Mouse (Mus musculus) heart, embryonic 11.5 days (tissue): ENCODE measurements around the gene Tmem247. TPM values are rescaled to one million over a fixed set of nuclear protein-coding genes. Genes with fewer than 3 reads are reported as not detected.

Experiments used
- ATAC-seq: fragments of 200-750 bp; cut with Nextera tagmentation; replicated peaks from 2 replicates; pipeline ENCODE4 v1.8.0; 2017; ENCODE audit warnings: moderate library complexity; ENCODE audit not compliant: insufficient number of reproducible peaks, low FRiP score, low TSS enrichment
- H3K27ac ChIP-seq: fragments of 300-500 bp; sonication (generic); 2 replicates; pipeline ENCODE4 v1.5.1; 2014; ENCODE audit warnings: mild to moderate bottlenecking, low read depth, low read length
- H3K27me3 ChIP-seq: fragments of 300-500 bp; sonication (generic); 2 replicates; pipeline ENCODE4 v1.6.1; 2014; ENCODE audit warnings: mild to moderate bottlenecking, low read length, mixed read lengths; ENCODE audit not compliant: control insufficient read depth, insufficient read depth
- H3K36me3 ChIP-seq: fragments of 300-500 bp; sonication (generic); 2 replicates; pipeline ENCODE4 v1.6.1; 2014; ENCODE audit warnings: mild to moderate bottlenecking, low read length, moderate library complexity, mixed read lengths; ENCODE audit not compliant: control insufficient read depth, insufficient read depth
- H3K4me1 ChIP-seq: fragments of 300-500 bp; sonication (generic); 2 replicates; pipeline ENCODE4 v1.6.1; 2014; ENCODE audit warnings: low read length; ENCODE audit not compliant: control insufficient read depth, insufficient read depth
- H3K4me2 ChIP-seq: fragments of 300-500 bp; sonication (generic); 2 replicates; pipeline ENCODE4 v1.6.1; 2014; ENCODE audit warnings: mild to moderate bottlenecking, moderate library complexity
- H3K4me3 ChIP-seq: fragments of 300-500 bp; sonication (generic); 2 replicates; pipeline ENCODE4 v1.5.1; 2014; ENCODE audit warnings: low read depth, low read length
- H3K9ac ChIP-seq: fragments of 300-500 bp; sonication (generic); 2 replicates; pipeline ENCODE4 v1.6.1; 2014; ENCODE audit warnings: mild to moderate bottlenecking, low read depth, low read length, moderate library complexity
- H3K9me3 ChIP-seq: fragments of 300-500 bp; sonication (generic); replicated peaks from 2 replicates; pipeline ENCODE4 v1.6.1; 2016; ENCODE audit warnings: low read length; ENCODE audit not compliant: control insufficient read depth
- WGBS: fragments of 180-500 bp; shearing (Covaris S2); extraction: QIAGEN DNeasy Blood & Tissue Kit; methylation state at CpG from one replicate; pipeline ENCODE4 v1.1.7; 2014; ENCODE audit not compliant: insufficient replicate concordance; 5-methylcytosine and 5-hydroxymethylcytosine counted together
- polyA plus RNA-seq: library from polyadenylated mRNA; unstranded; fragments of >200 nt; fragmentation: Nextera tagmentation; extraction: Ambion mirVana; gene quantifications from 2 replicates; pipeline ENCODE4 v1.2.1, GENCODE M21; 2014

Gene Tmem247
- not detected in 2 replicates for polyA plus RNA-seq

GRCm38 (mm10) chr17:86917048-86917447 lies at the start of gene Tmem247:
Gene Tmem247, plus strand, starts transcription at chr17:86917348.
- 84% methylated on average over 10 of the region's 10 CpGs for WGBS
- Histone ChIP-seq H3K4me1 (no peaks in the 10 kb centered on the region), H3K9ac (no peak within 1 kb of the TSS), H3K36me3 (no peaks in the 10 kb centered on the region), H3K4me3 (no peak within 1 kb of the TSS), H3K27me3 (no peaks in the 10 kb centered on the region), H3K4me2 (no peak within 1 kb of the TSS), H3K9me3 (no peaks in the 10 kb centered on the region), H3K27ac (no peak within 1 kb of the TSS)
- ATAC-seq = no peak

GRCm38 (mm10) chr17:86870586-86870985 lies 46.6 kb upstream of the Tmem247 start:
- Histone ChIP-seq H3K4me2 (no peak overlapping the region), H3K4me1 (no peaks in the 10 kb centered on the region), H3K4me3 (no peak overlapping the region), H3K27me3 (no peaks in the 10 kb centered on the region), H3K36me3 (no peaks in the 10 kb centered on the region), H3K9ac (no peak overlapping the region), H3K9me3 (no peaks in the 10 kb centered on the region), H3K27ac (no peak overlapping the region)
- ATAC-seq = no peak
- 83% methylated on average over 8 of the region's 8 CpGs for WGBS

GRCm38 (mm10) chr17:86872643-86873042 lies 44.5 kb upstream of the Tmem247 start:
- 51% methylated on average over 6 of the region's 6 CpGs for whole genome bisulfite sequencing
- Histone ChIP-seq H3K4me2 (no peak overlapping the region), H3K27me3 (no peaks in the 10 kb centered on the region), H3K27ac (no peak overlapping the region), H3K36me3 (no peaks in the 10 kb centered on the region), H3K4me1 (no peaks in the 10 kb centered on the region), H3K9ac (no peak overlapping the region), H3K4me3 (no peak overlapping the region), H3K9me3 (no peaks in the 10 kb centered on the region)
- no peak for ATAC-seq

GRCm38 (mm10) chr17:86876940-86877339 lies 40.2 kb upstream of the Tmem247 start:
- Histone ChIP-seq H3K36me3 (no peaks in the 10 kb centered on the region), H3K27ac (no peak overlapping the region), H3K4me1 (no peaks in the 10 kb centered on the region), H3K27me3 (no peaks in the 10 kb centered on the region), H3K9ac (no peak overlapping the region), H3K9me3 (no peaks in the 10 kb centered on the region), H3K4me3 (no peak overlapping the region), H3K4me2 (no peak overlapping the region)
- ATAC-seq = no peak
- WGBS = 73% methylated on average over 9 of the region's 9 CpGs

GRCm38 (mm10) chr17:86877747-86878146 lies 39.4 kb upstream of the Tmem247 start:
- H3K9ac ChIP-seq = no peak overlapping the region
- no peak overlapping the region for H3K4me3 ChIP-seq
- WGBS = 61% methylated on average over 2 of the region's 2 CpGs
- no peaks in the 10 kb centered on the region for H3K9me3 ChIP-seq
- no peaks in the 10 kb centered on the region for H3K27me3 ChIP-seq
- no peak overlapping the region for H3K4me2 ChIP-seq
- H3K36me3 ChIP-seq = no peaks in the 10 kb centered on the region
- H3K4me1 ChIP-seq = no peaks in the 10 kb centered on the region
- no peak overlapping the region for H3K27ac ChIP-seq
- no peak for ATAC-seq

GRCm38 (mm10) chr17:86880056-86880455 lies 37.1 kb upstream of the Tmem247 start:
- Histone ChIP-seq H3K36me3 (no peaks in the 10 kb centered on the region), H3K4me2 (no peak overlapping the region), H3K4me3 (no peak overlapping the region), H3K9me3 (no peaks in the 10 kb centered on the region), H3K9ac (no peak overlapping the region), H3K4me1 (no peaks in the 10 kb centered on the region), H3K27ac (no peak overlapping the region), H3K27me3 (no peaks in the 10 kb centered on the region)
- no peak for ATAC-seq
- 86% methylated on average over 10 of the region's 10 CpGs for WGBS

- Histone ChIP-seq H3K4me2 (no peak overlapping the region), H3K27me3 (no peaks in the 10 kb centered on the region), H3K36me3 (no peaks in the 10 kb centered on the region), H3K9ac (no peak overlapping the region), H3K4me3 (no peak overlapping the region), H3K27ac (no peak overlapping the region), H3K9me3 (no peaks in the 10 kb centered on the region), H3K4me1 (no peaks in the 10 kb centered on the region)
- 57% methylated on average over 4 of the region's 4 CpGs for WGBS
- no peak for ATAC-seq
These were observed 36.6 kb upstream of the Tmem247 start for GRCm38 (mm10) chr17:86880461-86881044.

GRCm38 (mm10) chr17:86895191-86895590 lies 22.0 kb upstream of the Tmem247 start:
- Histone ChIP-seq H3K4me1 (no peaks in the 10 kb centered on the region), H3K4me2 (no peak overlapping the region), H3K36me3 (no peaks in the 10 kb centered on the region), H3K9ac (no peak overlapping the region), H3K4me3 (no peak overlapping the region), H3K27ac (no peak overlapping the region), H3K9me3 (no peaks in the 10 kb centered on the region), H3K27me3 (no peaks in the 10 kb centered on the region)
- ATAC-seq = no peak
- WGBS = 74% methylated on average over 4 of the region's 4 CpGs

- ATAC-seq = no peak
- Histone ChIP-seq H3K36me3 (no peaks in the 10 kb centered on the region), H3K4me2 (no peak overlapping the region), H3K4me1 (no peaks in the 10 kb centered on the region), H3K9ac (no peak overlapping the region), H3K4me3 (no peak overlapping the region), H3K9me3 (no peaks in the 10 kb centered on the region), H3K27me3 (no peaks in the 10 kb centered on the region), H3K27ac (no peak overlapping the region)
- 84% methylated on average over 6 of the region's 6 CpGs for WGBS
These were observed 19.5 kb upstream of the Tmem247 start for GRCm38 (mm10) chr17:86897486-86898165.
